Mouse (Mus musculus) embryonic fibroblast, embryonic 13.5 days (primary cell): ENCODE data around the gene Cntnap2.

Experiments used
- CTCF ChIP-seq: IDR thresholded peaks from 2 replicates; pipeline ENCODE4 v1.5.1; 2011; ENCODE audit warnings: mild to moderate bottlenecking, control low read depth, low read length, moderate library complexity, borderline replicate concordance; ENCODE audit not compliant: insufficient read depth
- POLR2A ChIP-seq: IDR thresholded peaks from 2 replicates; pipeline ENCODE4 v1.6.1; 2011; ENCODE audit warnings: low read depth, mild to moderate bottlenecking, control low read depth, low read length, moderate library complexity

DNA sequence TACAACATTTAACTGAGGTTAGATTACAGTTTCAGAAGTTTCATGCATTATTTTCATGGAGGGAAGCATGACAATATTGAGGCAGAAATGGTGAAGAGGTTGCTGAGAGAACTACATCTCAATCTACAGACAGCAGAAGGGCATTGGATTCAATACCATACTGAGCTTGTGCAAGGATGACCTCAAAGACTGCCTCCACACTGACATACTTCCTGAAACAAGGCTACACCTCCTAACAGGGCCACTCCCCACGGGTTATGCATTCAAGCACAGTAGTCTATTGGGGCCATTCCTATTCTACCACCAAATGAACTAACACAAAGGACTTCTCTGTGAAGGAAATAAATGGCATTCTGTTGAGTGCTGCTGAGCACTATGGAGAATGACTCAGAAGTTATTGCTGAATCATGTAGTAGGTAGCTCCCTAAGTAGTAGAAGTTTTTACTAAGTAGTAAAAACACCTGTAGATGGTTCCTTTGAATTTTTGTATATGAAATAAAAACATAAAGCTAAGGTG, 214.2 kb downstream of the Cntnap2 start:
- TF ChIP-seq POLR2A (no peak), CTCF (no peak)
